Mouse (Mus musculus) limb, embryonic 15.5 days (tissue): ENCODE measurements around the gene Pcdh9. TPM values are rescaled to one million over a fixed set of nuclear protein-coding genes. Genes with fewer than 3 reads are reported as not detected.

Experiments used
- ATAC-seq: fragments of 200-750 bp; cut with Nextera tagmentation; 2 replicates; pipeline ENCODE4 v1.8.0; 2017; ENCODE audit warnings: low read depth, moderate TSS enrichment; ENCODE audit not compliant: insufficient number of reproducible peaks, low FRiP score, low TSS enrichment
- H3K27ac ChIP-seq: fragments of 300-500 bp; sonication (generic); 2 replicates; pipeline ENCODE4 v1.5.1; 2015; ENCODE audit warnings: moderate library complexity, mild to moderate bottlenecking, inconsistent platforms
- H3K27me3 ChIP-seq: fragments of 300-500 bp; sonication (generic); 2 replicates; pipeline ENCODE4 v1.6.1; 2015; ENCODE audit warnings: inconsistent platforms
- H3K36me3 ChIP-seq: fragments of 300-500 bp; sonication (generic); 2 replicates; pipeline ENCODE4 v1.6.1; 2015; ENCODE audit warnings: inconsistent platforms
- H3K4me1 ChIP-seq: fragments of 300-500 bp; sonication (generic); 2 replicates; pipeline ENCODE4 v1.6.1; 2015; ENCODE audit warnings: inconsistent platforms
- H3K4me2 ChIP-seq: fragments of 300-500 bp; sonication (generic); 2 replicates; pipeline ENCODE4 v1.6.1; 2015; ENCODE audit warnings: mild to moderate bottlenecking, inconsistent platforms
- H3K4me3 ChIP-seq: fragments of 300-500 bp; sonication (generic); 2 replicates; pipeline ENCODE4 v1.5.1; 2015; ENCODE audit warnings: mild to moderate bottlenecking, inconsistent platforms
- H3K9ac ChIP-seq: fragments of 300-500 bp; sonication (generic); 2 replicates; pipeline ENCODE4 v1.6.1; 2015; ENCODE audit warnings: inconsistent platforms
- H3K9me3 ChIP-seq: fragments of 300-500 bp; sonication (generic); 2 replicates; pipeline ENCODE4 v1.6.1; 2016; ENCODE audit warnings: inconsistent platforms
- WGBS: fragments of 180-500 bp; shearing (Covaris S2); methylation state at CpG from one replicate; pipeline ENCODE4 v1.1.7; 2015; 5-methylcytosine and 5-hydroxymethylcytosine counted together
- polyA plus RNA-seq: library from polyadenylated mRNA; unstranded; fragments of >200 nt; fragmentation: Nextera tagmentation; extraction: Ambion mirVana; gene quantifications from 2 replicates; pipeline ENCODE4 v1.2.1, GENCODE M21; 2015

Pcdh9 gene
- polyA plus RNA-seq, 1 experiment from 2014 or later, result 40.3 TPM

DNA sequence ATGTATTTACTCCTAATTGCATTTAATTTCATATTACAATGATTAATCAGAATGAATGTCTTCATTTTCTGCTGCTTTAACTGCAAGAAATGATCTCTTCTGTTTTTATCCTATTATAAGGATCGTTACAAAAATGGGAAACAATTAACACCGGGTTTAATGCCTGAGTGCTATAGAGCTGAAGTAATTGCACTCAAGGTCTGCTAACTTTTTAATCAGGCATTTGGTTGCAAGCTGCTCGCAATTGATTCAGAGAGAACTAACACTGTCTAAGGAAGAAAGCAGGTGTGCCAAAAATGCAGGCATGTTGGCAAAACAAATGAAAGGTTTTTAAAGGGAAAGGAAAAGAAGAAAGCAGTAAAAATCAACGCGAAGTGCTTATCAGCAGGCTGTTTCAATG is 549.1 kb downstream of the Pcdh9 start:
- no peak for ATAC-seq
- no peak overlapping the region for H3K4me2 ChIP-seq
- 29% methylated on average over 5 of the region's 5 CpGs for WGBS

DNA sequence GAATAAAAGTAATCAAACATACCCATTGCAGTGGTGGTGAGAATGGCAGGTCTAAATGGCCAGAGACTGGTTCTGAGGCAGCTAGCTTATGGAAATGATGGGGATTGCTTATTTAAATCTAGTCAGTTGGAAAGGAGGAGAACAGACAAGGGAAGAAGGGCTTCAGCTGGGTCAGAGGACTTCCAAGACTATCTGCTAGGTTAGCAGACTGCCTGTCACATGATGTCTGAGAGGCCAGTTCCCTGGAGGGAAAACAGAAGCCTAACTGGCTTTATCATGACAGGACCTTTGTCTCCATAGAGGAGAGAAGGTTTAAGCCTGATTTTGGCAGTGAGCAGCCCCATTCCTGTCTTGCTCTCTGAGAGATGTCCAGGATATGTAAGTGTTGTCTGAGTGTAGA is 561.2 kb downstream of the Pcdh9 start:
- Histone ChIP-seq H3K27ac (no peak overlapping the region), H3K4me2 (no peak overlapping the region), H3K36me3 (no peaks in the 10 kb centered on the region), H3K4me3 (no peak overlapping the region), H3K9me3 (no peaks in the 10 kb centered on the region), H3K9ac (no peak overlapping the region), H3K4me1 (no peaks in the 10 kb centered on the region), H3K27me3 (no peaks in the 10 kb centered on the region)
- ATAC-seq, result no peak

More for the DNA sequence above, 549.1 kb downstream of the Pcdh9 start:
- Histone ChIP-seq H3K9me3 (no peaks in the 10 kb centered on the region), H3K9ac (no peak overlapping the region), H3K36me3 (no peaks in the 10 kb centered on the region), H3K4me3 (no peak overlapping the region), H3K4me1 (no peaks in the 10 kb centered on the region), H3K27me3 (no peaks in the 10 kb centered on the region), H3K27ac (no peak overlapping the region)

DNA sequence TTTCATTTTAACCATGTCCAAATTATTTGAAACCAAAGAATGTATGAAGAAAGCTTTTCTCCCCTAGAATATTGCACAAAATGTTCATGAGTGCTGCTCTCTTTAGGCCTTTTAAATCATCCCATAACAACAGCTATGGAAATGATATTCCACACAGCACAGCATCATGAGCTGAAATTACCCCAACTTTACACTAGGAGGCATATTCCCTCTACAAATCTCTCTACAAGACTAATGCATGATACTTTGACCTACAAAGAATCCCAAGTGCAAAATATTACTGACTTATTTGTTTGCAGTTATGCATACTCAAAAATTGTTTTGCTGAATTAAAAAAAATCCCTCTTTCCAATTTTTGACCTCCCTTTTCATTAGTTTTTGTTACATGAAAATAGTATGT is 573.1 kb downstream of the Pcdh9 start:
- no peak overlapping the region for H3K4me2 ChIP-seq

DNA sequence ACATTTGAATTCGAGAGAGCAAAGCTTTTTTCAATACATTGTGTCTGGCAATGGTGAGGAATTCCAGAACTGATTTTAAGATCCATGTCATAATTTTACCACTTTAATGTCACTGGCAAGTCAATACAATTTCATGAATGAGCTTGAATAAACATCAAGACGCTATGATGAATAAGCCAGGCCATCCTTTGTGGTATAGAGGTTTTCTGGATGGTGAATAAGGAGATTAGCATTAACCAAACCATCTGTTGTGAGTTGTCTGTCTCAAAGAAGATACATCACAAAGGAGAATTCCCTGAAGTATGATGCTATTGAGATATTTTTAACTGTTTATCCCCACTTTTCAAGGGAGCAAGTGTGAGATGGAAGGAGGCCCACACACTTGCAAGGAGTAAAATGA is 602.1 kb downstream of the Pcdh9 start:
- no peak overlapping the region for H3K4me3 ChIP-seq
- H3K9me3 ChIP-seq, result no peaks in the 10 kb centered on the region
- H3K9ac ChIP-seq, result no peak overlapping the region
- no peaks in the 10 kb centered on the region for H3K36me3 ChIP-seq
- H3K27ac ChIP-seq, result no peak overlapping the region
- H3K27me3 ChIP-seq, result no peaks in the 10 kb centered on the region
- WGBS, result 52% methylated on average over 2 of the region's 2 CpGs
- H3K4me2 ChIP-seq, result no peak overlapping the region
- no peak for ATAC-seq
- H3K4me1 ChIP-seq, result no peaks in the 10 kb centered on the region

More for the DNA sequence above, 573.1 kb downstream of the Pcdh9 start:
- Histone ChIP-seq H3K4me1 (no peaks in the 10 kb centered on the region), H3K36me3 (no peaks in the 10 kb centered on the region), H3K9me3 (no peaks in the 10 kb centered on the region), H3K9ac (no peak overlapping the region), H3K4me3 (no peak overlapping the region), H3K27me3 (no peaks in the 10 kb centered on the region), H3K27ac (no peak overlapping the region)
- ATAC-seq, result no peak

DNA sequence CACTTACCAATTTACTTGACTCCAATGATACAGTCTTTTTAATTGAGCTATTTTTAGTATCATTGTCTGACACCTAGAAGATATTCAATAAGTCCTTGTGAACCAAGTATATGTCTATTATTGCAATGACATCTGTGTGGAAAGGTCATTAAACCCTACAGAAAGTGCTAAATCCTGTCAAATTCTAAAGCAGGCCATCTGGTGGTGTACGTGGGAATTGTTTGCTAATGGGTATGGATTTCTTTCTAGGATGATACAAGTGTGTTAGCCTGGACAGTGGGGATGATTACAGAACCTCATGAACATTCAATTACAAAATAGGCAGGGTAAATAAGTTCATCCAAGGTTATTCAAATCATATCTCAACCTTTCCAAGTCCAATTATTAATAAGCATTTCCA is 602.8 kb downstream of the Pcdh9 start:
- H3K36me3 ChIP-seq, result no peaks in the 10 kb centered on the region
- H3K9me3 ChIP-seq, result no peaks in the 10 kb centered on the region
- H3K27ac ChIP-seq, result no peak overlapping the region
- H3K4me3 ChIP-seq, result no peak overlapping the region
- ATAC-seq, result no peak
- no peak overlapping the region for H3K9ac ChIP-seq
- 43% methylated on average over 1 of the region's 1 CpGs for WGBS
- no peaks in the 10 kb centered on the region for H3K4me1 ChIP-seq
- H3K27me3 ChIP-seq, result no peaks in the 10 kb centered on the region
- H3K4me2 ChIP-seq, result no peak overlapping the region

DNA sequence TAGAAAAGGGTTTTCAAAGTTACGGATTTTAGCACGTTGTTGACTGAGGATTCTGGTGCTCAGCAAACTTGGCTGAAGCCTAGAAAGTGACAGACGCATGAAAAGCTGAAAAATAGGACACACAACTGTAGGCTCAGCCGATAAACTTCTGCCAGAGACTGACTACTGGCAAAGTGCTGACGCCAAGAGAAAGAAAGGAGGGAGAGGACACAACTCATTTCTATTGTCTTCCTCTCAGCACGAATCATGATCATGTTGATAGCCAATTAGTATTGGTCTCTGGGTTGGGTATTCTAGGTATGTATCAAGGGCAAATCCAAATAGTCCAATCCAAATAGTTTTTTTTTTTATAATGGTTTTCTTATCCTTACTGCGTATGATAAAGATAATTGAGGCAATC is 605.3 kb downstream of the Pcdh9 start:
- H3K27me3 ChIP-seq, result no peaks in the 10 kb centered on the region
- no peak for ATAC-seq
- H3K4me2 ChIP-seq, result no peak overlapping the region
- no peaks in the 10 kb centered on the region for H3K9me3 ChIP-seq
- H3K4me1 ChIP-seq, result no peaks in the 10 kb centered on the region
- H3K27ac ChIP-seq, result no peak overlapping the region
- H3K4me3 ChIP-seq, result no peak overlapping the region
- H3K9ac ChIP-seq, result no peak overlapping the region
- 84% methylated on average over 7 of the region's 7 CpGs for WGBS
- H3K36me3 ChIP-seq, result no peaks in the 10 kb centered on the region

DNA sequence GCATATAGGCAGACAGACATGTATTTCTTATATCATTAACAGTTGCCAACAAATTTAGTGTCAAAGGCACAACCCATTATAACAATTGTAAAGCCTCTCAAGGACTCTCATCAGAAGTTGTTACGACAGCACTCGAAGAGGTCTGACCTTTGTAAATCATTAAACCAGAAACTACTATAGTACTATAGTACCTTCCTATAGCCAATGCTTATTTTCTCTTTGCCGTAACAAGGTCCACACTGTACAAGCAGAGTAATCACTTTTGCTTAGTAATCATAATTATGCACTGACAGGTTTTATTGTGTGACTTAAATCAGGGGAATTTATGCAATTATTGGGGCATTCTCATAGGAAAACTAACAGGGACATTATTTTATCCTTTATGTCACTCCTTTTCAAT is 606.5 kb downstream of the Pcdh9 start:
- H3K9me3 ChIP-seq, result no peaks in the 10 kb centered on the region
- no peak overlapping the region for H3K4me2 ChIP-seq
- no peaks in the 10 kb centered on the region for H3K36me3 ChIP-seq
- H3K9ac ChIP-seq, result no peak overlapping the region
- H3K27ac ChIP-seq, result no peak overlapping the region
- 88% methylated on average over 3 of the region's 3 CpGs for WGBS
- no peaks in the 10 kb centered on the region for H3K4me1 ChIP-seq
- no peak for ATAC-seq
- no peak overlapping the region for H3K4me3 ChIP-seq
- H3K27me3 ChIP-seq, result no peaks in the 10 kb centered on the region

DNA sequence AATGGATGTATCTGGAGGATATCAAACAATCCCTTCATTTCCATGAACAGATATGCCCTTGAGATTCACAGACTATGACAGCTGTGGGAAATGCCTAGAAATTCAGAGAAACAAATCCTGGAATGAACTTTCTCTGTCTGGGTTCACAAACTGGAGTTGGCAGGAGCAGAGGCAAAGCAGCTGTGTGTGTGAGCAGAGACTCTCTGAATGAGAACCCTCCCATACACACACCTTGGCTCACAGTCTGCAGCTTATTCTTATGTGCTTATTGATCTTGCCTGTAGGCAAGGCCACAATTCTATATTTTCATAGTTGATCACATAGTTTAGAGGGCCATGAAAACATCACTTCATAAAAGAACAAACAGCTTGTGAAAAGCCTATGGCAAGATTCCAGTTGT is 614.8 kb downstream of the Pcdh9 start:
- H3K9ac ChIP-seq, result no peak overlapping the region
- H3K9me3 ChIP-seq, result no peaks in the 10 kb centered on the region
- H3K27ac ChIP-seq, result no peak overlapping the region
- H3K4me3 ChIP-seq, result no peak overlapping the region
- ATAC-seq, result no peak
- H3K36me3 ChIP-seq, result no peaks in the 10 kb centered on the region
- no peaks in the 10 kb centered on the region for H3K4me1 ChIP-seq
- no peaks in the 10 kb centered on the region for H3K27me3 ChIP-seq
- H3K4me2 ChIP-seq, result no peak overlapping the region

DNA sequence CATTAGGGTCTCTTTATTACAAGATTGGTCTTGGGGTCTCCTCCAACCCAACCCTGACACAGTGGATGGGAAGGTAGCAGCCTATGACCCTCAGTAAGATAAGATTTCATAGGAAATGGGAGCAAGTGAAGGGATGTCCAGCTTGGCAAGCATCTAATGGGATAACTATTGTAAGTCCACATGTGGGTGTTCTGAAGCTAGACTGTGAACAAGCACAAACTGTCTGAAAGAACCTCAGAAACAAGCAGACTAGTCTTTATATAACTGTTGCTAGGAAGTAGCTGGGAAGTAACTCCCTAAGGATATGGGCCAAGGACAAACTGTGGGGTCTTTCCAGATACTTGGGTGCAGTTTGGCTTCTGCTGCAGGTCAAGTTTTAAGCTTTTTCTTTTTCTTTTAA is 615.7 kb downstream of the Pcdh9 start:
- Histone ChIP-seq H3K4me1 (no peaks in the 10 kb centered on the region), H3K9me3 (no peaks in the 10 kb centered on the region), H3K4me2 (no peak overlapping the region), H3K9ac (no peak overlapping the region), H3K36me3 (no peaks in the 10 kb centered on the region), H3K4me3 (no peak overlapping the region), H3K27me3 (no peaks in the 10 kb centered on the region), H3K27ac (no peak overlapping the region)
- no peak for ATAC-seq

DNA sequence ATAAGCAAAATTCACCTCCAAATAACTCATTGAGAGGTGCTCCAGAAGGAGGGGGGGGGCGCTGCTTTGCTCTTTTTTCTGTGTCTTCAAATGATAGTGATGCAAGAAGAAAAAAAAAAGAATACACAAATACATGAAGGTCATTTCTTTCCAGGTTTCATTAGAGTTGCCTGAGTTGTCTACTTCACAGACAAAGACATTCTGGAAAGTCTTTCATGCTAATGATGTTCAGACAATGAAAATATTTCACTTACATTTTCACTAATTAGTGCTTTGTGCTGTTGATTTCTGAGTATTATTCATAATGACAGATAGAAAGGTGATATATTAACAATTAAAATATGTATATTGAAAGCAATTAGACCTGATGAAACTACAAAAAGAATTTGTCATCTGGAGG is 637.1 kb downstream of the Pcdh9 start:
- H3K9ac ChIP-seq, result no peak overlapping the region
- ATAC-seq, result no peak
- WGBS, result 76% methylated on average over 1 of the region's 1 CpGs

DNA sequence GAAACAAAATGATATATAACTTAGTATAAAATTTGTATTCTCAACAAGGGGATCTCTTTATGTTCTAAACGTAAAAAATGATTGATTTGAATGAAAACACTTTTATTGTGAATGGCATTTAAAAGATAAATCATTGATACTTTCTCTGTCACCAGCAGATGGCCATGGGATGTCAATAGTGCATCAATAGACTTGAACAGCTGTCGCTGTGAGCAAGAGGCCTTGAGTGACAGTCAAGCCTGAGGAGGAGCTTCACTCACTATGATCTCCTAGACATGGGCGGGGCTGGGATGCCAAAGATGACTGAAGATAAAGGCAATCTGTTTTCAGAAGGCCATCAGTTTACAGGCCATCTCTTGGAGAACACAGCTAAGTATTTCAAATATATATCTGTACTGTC is 650.2 kb downstream of the Pcdh9 start:
- H3K27ac ChIP-seq, result no peak overlapping the region
- H3K27me3 ChIP-seq, result no peaks in the 10 kb centered on the region
- no peaks in the 10 kb centered on the region for H3K36me3 ChIP-seq
- no peak overlapping the region for H3K9ac ChIP-seq
- 80% methylated on average over 3 of the region's 3 CpGs for WGBS
- ATAC-seq, result no peak
- no peak overlapping the region for H3K4me3 ChIP-seq
- no peak overlapping the region for H3K4me2 ChIP-seq
- no peaks in the 10 kb centered on the region for H3K9me3 ChIP-seq
- H3K4me1 ChIP-seq, result no peaks in the 10 kb centered on the region

More for the DNA sequence above, 637.1 kb downstream of the Pcdh9 start:
- no peak overlapping the region for H3K4me3 ChIP-seq
- H3K36me3 ChIP-seq, result no peaks in the 10 kb centered on the region
- no peak overlapping the region for H3K27ac ChIP-seq
- no peaks in the 10 kb centered on the region for H3K4me1 ChIP-seq
- no peaks in the 10 kb centered on the region for H3K27me3 ChIP-seq
- H3K4me2 ChIP-seq, result no peak overlapping the region
- H3K9me3 ChIP-seq, result no peaks in the 10 kb centered on the region

DNA sequence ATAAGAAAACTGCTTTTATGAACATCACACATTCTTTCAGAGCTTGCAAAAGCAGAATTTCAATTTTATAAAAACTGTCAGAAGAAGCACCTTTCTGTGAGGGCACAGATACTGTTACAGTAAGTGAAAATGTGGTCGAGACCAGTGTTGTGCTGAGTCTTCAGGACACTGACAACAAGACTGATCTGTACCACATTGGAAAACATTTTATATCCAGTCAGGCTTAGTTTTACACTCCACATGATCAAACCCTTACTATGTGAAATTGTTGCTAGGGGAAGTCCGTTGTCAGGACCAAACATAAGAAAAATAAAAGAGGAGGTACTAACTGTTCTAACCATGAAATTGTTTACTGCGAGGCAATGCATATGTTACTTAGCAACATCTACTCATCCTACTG is 656.1 kb downstream of the Pcdh9 start:
- no peaks in the 10 kb centered on the region for H3K36me3 ChIP-seq
- no peaks in the 10 kb centered on the region for H3K4me1 ChIP-seq
- H3K27ac ChIP-seq, result no peak overlapping the region
- no peak for ATAC-seq
- 73% methylated on average over 3 of the region's 3 CpGs for WGBS
- no peak overlapping the region for H3K4me3 ChIP-seq
- H3K4me2 ChIP-seq, result no peak overlapping the region
- no peak overlapping the region for H3K9ac ChIP-seq
- H3K27me3 ChIP-seq, result no peaks in the 10 kb centered on the region
- no peaks in the 10 kb centered on the region for H3K9me3 ChIP-seq

DNA sequence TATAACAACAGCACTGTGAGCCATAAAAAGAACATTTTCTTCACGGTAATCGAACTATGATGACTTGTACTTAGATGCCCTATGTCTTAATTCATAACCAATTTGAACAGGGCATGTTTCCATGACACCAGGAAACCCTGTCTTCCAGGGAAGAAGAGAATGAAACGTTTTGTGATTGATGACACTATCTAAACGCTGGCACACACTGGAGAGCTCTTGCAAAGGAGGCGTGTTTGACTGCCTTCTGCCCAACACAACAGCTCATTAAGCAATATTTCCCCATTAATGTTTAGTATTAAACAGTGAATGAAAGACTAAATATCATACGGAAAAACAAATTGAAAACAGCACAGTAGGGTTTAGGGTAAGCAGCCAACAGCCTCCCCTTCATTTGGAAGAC is 656.9 kb downstream of the Pcdh9 start:
- Histone ChIP-seq H3K9me3 (no peaks in the 10 kb centered on the region), H3K4me2 (no peak overlapping the region), H3K4me3 (no peak overlapping the region), H3K27ac (no peak overlapping the region), H3K9ac (no peak overlapping the region), H3K36me3 (no peaks in the 10 kb centered on the region), H3K27me3 (no peaks in the 10 kb centered on the region), H3K4me1 (no peaks in the 10 kb centered on the region)
- WGBS, result 48% methylated on average over 6 of the region's 6 CpGs
- ATAC-seq, result no peak
